Mouse (Mus musculus) megakaryocyte, embryonic 14.5 days (primary cell): ENCODE results near the gene Ap1ar. TPM values are rescaled to one million over a fixed set of nuclear protein-coding genes. Genes with fewer than 3 reads are reported as not detected.

ENCODE experiments used
- H3K27me3 ChIP-seq: replicated peaks from 2 replicates; pipeline ENCODE3; 2012; ENCODE audit warnings: inconsistent platforms
- H3K36me3 ChIP-seq: replicated peaks from 2 replicates; pipeline ENCODE3; 2012; ENCODE audit warnings: low read length, inconsistent platforms, mixed read lengths
- H3K4me1 ChIP-seq: 2 replicates; pipeline ENCODE4 v1.6.1; 2012; ENCODE audit warnings: inconsistent platforms
- H3K4me3 ChIP-seq: replicated peaks from 2 replicates; pipeline ENCODE3; 2012; ENCODE audit warnings: moderate library complexity, mild to moderate bottlenecking, inconsistent platforms
- H3K9me3 ChIP-seq: 2 replicates; pipeline ENCODE4 v1.6.1; 2012; ENCODE audit warnings: inconsistent platforms
- FLI1 ChIP-seq: IDR thresholded peaks from 2 replicates; pipeline ENCODE4 v1.6.1; 2012; ENCODE audit warnings: low read length, inconsistent platforms, mixed read lengths
- GATA1 ChIP-seq: IDR thresholded peaks from 3 replicates; pipeline ENCODE4 v1.6.1; 2012; ENCODE audit warnings: mixed read lengths, low read length, inconsistent platforms, borderline replicate concordance
- polyA plus RNA-seq: library from polyadenylated mRNA; stranded (reverse); fragments of >175 nt; gene quantifications from 2 replicates; pipeline ENCODE4 v1.2.3, GENCODE M21; 2012; ENCODE audit warnings: low replicate concordance; ENCODE audit not compliant: insufficient read depth

Gene Ap1ar
- polyA plus RNA-seq, 1 experiment: 27.8 TPM

- TF ChIP-seq FLI1 (no peak), GATA1 (no peak)
These were observed 26.2 kb upstream of the Ap1ar start for GRCm38 (mm10) chr3:127863571-127863970.

GRCm38 (mm10) chr3:127862479-127862878 is 25.2 kb upstream of the Ap1ar start:
- TF ChIP-seq FLI1 (no peak), GATA1 (no peak)
- H3K36me3 ChIP-seq: no peaks in the 10 kb centered on the region
- peaks cover 4% of the 10 kb centered on the region; the same call in 1 of the 2 replicates for H3K4me1 ChIP-seq
- H3K27me3 ChIP-seq: no peaks in the 10 kb centered on the region
- H3K4me3 ChIP-seq: no peak overlapping the region
- peaks cover 9% of the 10 kb centered on the region for H3K9me3 ChIP-seq

More at GRCm38 (mm10) chr3:127863571-127863970, 26.2 kb upstream of the Ap1ar start:
- Histone ChIP-seq H3K27me3 (no peaks in the 10 kb centered on the region), H3K36me3 (no peaks in the 10 kb centered on the region), H3K9me3 (peaks cover 9% of the 10 kb centered on the region), H3K4me1 (peaks cover 8% of the 10 kb centered on the region; the same call in 1 of the 2 replicates), H3K4me3 (no peak overlapping the region)

GRCm38 (mm10) chr3:127861340-127861739 is 24.0 kb upstream of the Ap1ar start:
- Histone ChIP-seq H3K9me3 (peaks cover 9% of the 10 kb centered on the region), H3K27me3 (no peaks in the 10 kb centered on the region), H3K36me3 (no peaks in the 10 kb centered on the region), H3K4me1 (peaks cover 4% of the 10 kb centered on the region; the same call in 1 of the 2 replicates), H3K4me3 (no peak overlapping the region)
- TF ChIP-seq FLI1: no peak

GRCm38 (mm10) chr3:127853431-127854206 is 16.3 kb upstream of the Ap1ar start:
- Histone ChIP-seq H3K9me3 (no peaks in the 10 kb centered on the region), H3K4me1 (peaks cover 4% of the 10 kb centered on the region; the same call in 1 of the 2 replicates), H3K36me3 (no peaks in the 10 kb centered on the region), H3K4me3 (no peak overlapping the region), H3K27me3 (peaks cover 11% of the 10 kb centered on the region)
- TF ChIP-seq GATA1: no peak
- no peak for TF ChIP-seq FLI1

GRCm38 (mm10) chr3:127852722-127853121 is 15.4 kb upstream of the Ap1ar start:
- TF ChIP-seq FLI1: no peak
- no peak for TF ChIP-seq GATA1
- Histone ChIP-seq H3K36me3 (no peaks in the 10 kb centered on the region), H3K9me3 (no peaks in the 10 kb centered on the region), H3K4me3 (no peak overlapping the region), H3K27me3 (peaks cover 11% of the 10 kb centered on the region), H3K4me1 (peaks cover 4% of the 10 kb centered on the region; the same call in 1 of the 2 replicates)

- H3K36me3 ChIP-seq: no peaks in the 10 kb centered on the region
- peaks cover 8% of the 10 kb centered on the region for H3K9me3 ChIP-seq
- H3K27me3 ChIP-seq: peaks cover 12% of the 10 kb centered on the region
- H3K4me1 ChIP-seq: peaks cover 4% of the 10 kb centered on the region; the same call in 1 of the 2 replicates
- TF ChIP-seq GATA1 (no peak), FLI1 (no peak)
- no peak overlapping the region for H3K4me3 ChIP-seq
These were observed 13.7 kb upstream of the Ap1ar start for GRCm38 (mm10) chr3:127850776-127851646.

GRCm38 (mm10) chr3:127849922-127850321 is 12.6 kb upstream of the Ap1ar start:
- Histone ChIP-seq H3K36me3 (no peaks in the 10 kb centered on the region), H3K4me3 (no peak overlapping the region), H3K9me3 (peaks cover 12% of the 10 kb centered on the region), H3K27me3 (peaks cover 13% of the 10 kb centered on the region), H3K4me1 (peaks cover 4% of the 10 kb centered on the region; the same call in 1 of the 2 replicates)
- TF ChIP-seq GATA1: no peak
- no peak for TF ChIP-seq FLI1

- no peak for TF ChIP-seq GATA1
- TF ChIP-seq FLI1: no peak
- Histone ChIP-seq H3K4me3 (no peak overlapping the region), H3K36me3 (no peaks in the 10 kb centered on the region), H3K9me3 (peaks cover 12% of the 10 kb centered on the region), H3K27me3 (peaks cover 13% of the 10 kb centered on the region), H3K4me1 (no peaks in the 10 kb centered on the region; the same call in 1 of the 2 replicates)
These were observed 10.9 kb upstream of the Ap1ar start for GRCm38 (mm10) chr3:127848088-127848808.

GRCm38 (mm10) chr3:127843941-127844327 is 6.6 kb upstream of the Ap1ar start:
- Histone ChIP-seq H3K9me3 (peaks cover 12% of the 10 kb centered on the region), H3K4me3 (no peak overlapping the region), H3K27me3 (peaks cover 14% of the 10 kb centered on the region), H3K36me3 (no peaks in the 10 kb centered on the region), H3K4me1 (peaks cover 5% of the 10 kb centered on the region)
- TF ChIP-seq GATA1 (no peak), FLI1 (no peak)
